Mouse (Mus musculus): ENCODE measurements around the gene Gm10570.

DNA sequence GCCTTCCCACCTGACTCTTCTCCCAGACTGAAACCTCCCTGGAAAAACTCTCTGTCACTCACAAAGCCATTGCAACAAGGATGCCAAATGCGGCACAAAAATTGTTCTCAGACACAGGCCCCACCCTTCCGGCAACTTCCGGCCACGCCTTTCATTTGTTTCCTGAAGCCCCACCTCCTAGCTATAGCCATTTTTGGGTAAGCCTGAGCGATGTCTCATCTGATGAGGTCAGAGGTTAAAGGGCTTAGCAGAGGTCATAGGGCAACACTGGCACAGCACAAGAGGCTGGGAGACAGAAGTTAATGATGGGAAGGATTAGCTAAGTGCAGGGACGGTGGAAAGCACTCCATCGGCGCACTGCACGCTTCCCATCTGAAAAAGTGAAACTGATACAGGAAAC is 41.9 kb downstream of the Gm10570 start:
- no peak for TF ChIP-seq CTCF (IDR thresholded peaks at IDR 0.05; ENCODE audit: low read depth)
- TF ChIP-seq EP300 (IDR thresholded peaks at IDR 0.05; ENCODE audit: low read depth) = no peak
